Mouse (Mus musculus) embryonic facial prominence, embryonic 11.5 days (tissue): ENCODE data around the gene Atg5. TPM values are rescaled to one million over a fixed set of nuclear protein-coding genes. Genes with fewer than 3 reads are reported as not detected.

ENCODE experiments used
- ATAC-seq: fragments of 200-750 bp; cut with Nextera tagmentation; replicated peaks from 2 replicates; pipeline ENCODE4 v1.8.0; 2017; ENCODE audit warnings: low read depth; ENCODE audit not compliant: insufficient number of reproducible peaks, low FRiP score, low TSS enrichment
- DNase-seq: peaks from one replicate; pipeline ENCODE4 v3.0.0-alpha.2; 2015; ENCODE audit warnings: low spot score
- H3K27ac ChIP-seq: fragments of 300-500 bp; sonication (generic); replicated peaks from 2 replicates; pipeline ENCODE4 v1.5.1; 2014; ENCODE audit warnings: mild to moderate bottlenecking, low read depth, low read length, control low read depth
- H3K27me3 ChIP-seq: fragments of 300-500 bp; sonication (generic); 2 replicates; pipeline ENCODE4 v1.6.1; 2014; ENCODE audit warnings: mild to moderate bottlenecking, low read length, moderate library complexity, mixed read lengths; ENCODE audit not compliant: control insufficient read depth, insufficient read depth
- H3K36me3 ChIP-seq: fragments of 300-500 bp; sonication (generic); replicated peaks from 2 replicates; pipeline ENCODE4 v1.6.1; 2014; ENCODE audit warnings: low read depth, mild to moderate bottlenecking, low read length, moderate library complexity, mixed read lengths; ENCODE audit not compliant: control insufficient read depth, insufficient read depth
- H3K4me1 ChIP-seq: fragments of 300-500 bp; sonication (generic); 2 replicates; pipeline ENCODE4 v1.6.1; 2014; ENCODE audit warnings: low read length, mixed read lengths; ENCODE audit not compliant: control insufficient read depth, insufficient read depth
- H3K4me2 ChIP-seq: fragments of 300-500 bp; sonication (generic); 2 replicates; pipeline ENCODE4 v1.6.1; 2014; ENCODE audit warnings: low read depth, mild to moderate bottlenecking, control low read depth, low read length, moderate library complexity
- H3K4me3 ChIP-seq: fragments of 300-500 bp; sonication (generic); 2 replicates; pipeline ENCODE4 v1.5.1; 2014; ENCODE audit warnings: low read depth, low read length, control low read depth
- H3K9ac ChIP-seq: fragments of 300-500 bp; sonication (generic); replicated peaks from 2 replicates; pipeline ENCODE4 v1.6.1; 2014; ENCODE audit warnings: mild to moderate bottlenecking, control low read depth, low read length
- H3K9me3 ChIP-seq: fragments of 300-500 bp; sonication (generic); replicated peaks from 2 replicates; pipeline ENCODE4 v1.6.1; 2016; ENCODE audit warnings: mild to moderate bottlenecking, low read length, inconsistent platforms, mixed read lengths; ENCODE audit not compliant: control insufficient read depth
- WGBS: fragments of 180-500 bp; shearing (Covaris S2); extraction: QIAGEN DNeasy Blood & Tissue Kit; methylation state at CpG from one replicate; pipeline ENCODE4 v1.1.7; 2014; 5-methylcytosine and 5-hydroxymethylcytosine counted together
- polyA plus RNA-seq: library from polyadenylated mRNA; unstranded; fragments of >200 nt; fragmentation: Nextera tagmentation; extraction: Ambion mirVana; gene quantifications from 2 replicates; pipeline ENCODE4 v1.2.1, GENCODE M21; 2014

Atg5 gene
- polyA plus RNA-seq, 1 experiment from 2014 or later, result 65.4 TPM

GRCm38 (mm10) chr10:44372210-44372609 lies 104.1 kb downstream of the Atg5 start:
- no peak overlapping the region for H3K9ac ChIP-seq
- H3K4me1 ChIP-seq, result no peaks in the 10 kb centered on the region
- no peak overlapping the region for H3K27ac ChIP-seq
- no peak for ATAC-seq
- H3K9me3 ChIP-seq, result no peaks in the 10 kb centered on the region
- no peak for DNase-seq
- WGBS, result 73% methylated on average over 3 of the region's 3 CpGs
- no peak overlapping the region for H3K4me3 ChIP-seq
- H3K36me3 ChIP-seq, result no peaks in the 10 kb centered on the region
- H3K27me3 ChIP-seq, result no peaks in the 10 kb centered on the region
- H3K4me2 ChIP-seq, result no peak overlapping the region

GRCm38 (mm10) chr10:44374678-44375077 lies 106.5 kb downstream of the Atg5 start:
- Histone ChIP-seq H3K4me3 (no peak overlapping the region), H3K36me3 (no peaks in the 10 kb centered on the region), H3K27ac (no peak overlapping the region), H3K9ac (no peak overlapping the region), H3K27me3 (no peaks in the 10 kb centered on the region), H3K4me2 (no peak overlapping the region), H3K9me3 (no peaks in the 10 kb centered on the region), H3K4me1 (no peaks in the 10 kb centered on the region)
- 82% methylated on average over 2 of the region's 2 CpGs for WGBS
- ATAC-seq, result no peak
- DNase-seq, result no peak

DNA sequence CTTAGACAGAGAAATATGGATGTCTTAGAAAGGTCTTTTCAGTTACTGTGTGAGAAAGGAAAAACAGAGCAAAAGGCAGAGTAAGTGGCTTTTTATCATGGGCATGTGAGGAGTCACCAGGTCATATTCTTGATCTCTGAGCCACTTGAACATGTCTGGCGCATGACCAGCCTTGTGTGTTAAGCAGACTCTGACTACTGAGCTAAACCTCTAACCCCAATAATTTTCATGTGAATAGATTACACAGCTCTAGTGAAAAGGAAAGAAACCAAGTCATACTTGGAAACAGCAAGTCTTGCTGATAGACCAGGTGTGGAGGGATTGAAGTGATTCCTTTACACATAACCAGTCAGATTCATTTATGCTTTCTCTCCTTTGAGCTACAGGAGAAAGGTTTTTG lies 107.3 kb downstream of the Atg5 start:
- Histone ChIP-seq H3K27ac (no peak overlapping the region), H3K4me3 (no peak overlapping the region), H3K4me2 (no peak overlapping the region), H3K27me3 (no peaks in the 10 kb centered on the region), H3K36me3 (no peaks in the 10 kb centered on the region), H3K4me1 (no peaks in the 10 kb centered on the region), H3K9ac (no peak overlapping the region), H3K9me3 (no peaks in the 10 kb centered on the region)
- DNase-seq (no peak), ATAC-seq (no peak)
- WGBS, result 88% methylated on average over 1 of the region's 1 CpGs

GRCm38 (mm10) chr10:44377821-44378220 lies 109.7 kb downstream of the Atg5 start:
- Histone ChIP-seq H3K27ac (no peak overlapping the region), H3K9me3 (no peaks in the 10 kb centered on the region), H3K4me1 (no peaks in the 10 kb centered on the region), H3K27me3 (no peaks in the 10 kb centered on the region), H3K4me2 (no peak overlapping the region), H3K36me3 (no peaks in the 10 kb centered on the region), H3K9ac (no peak overlapping the region), H3K4me3 (no peak overlapping the region)
- DNase-seq (no peak), ATAC-seq (no peak)
- WGBS, result 72% methylated on average over 5 of the region's 5 CpGs

DNA sequence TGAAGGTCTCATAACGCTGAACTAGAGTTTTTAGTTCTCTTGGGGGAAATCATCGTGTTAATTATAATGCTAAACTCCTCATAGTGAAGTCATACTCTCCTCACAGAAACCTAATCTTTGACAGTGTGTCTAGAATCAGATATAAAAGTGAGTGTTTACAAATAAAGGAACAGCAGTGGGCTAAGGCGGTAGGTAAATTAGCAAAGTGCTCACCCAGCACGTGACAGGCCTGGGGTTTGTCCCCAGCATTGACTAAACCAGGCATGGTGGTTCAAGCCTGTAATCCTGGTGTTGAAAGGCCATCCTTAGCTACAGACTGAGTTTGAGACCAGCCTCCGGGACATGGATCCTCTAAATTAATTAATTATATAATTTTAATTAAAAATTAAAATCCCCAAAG lies 110.2 kb downstream of the Atg5 start:
- Histone ChIP-seq H3K9ac (no peak overlapping the region), H3K36me3 (no peaks in the 10 kb centered on the region), H3K4me3 (no peak overlapping the region), H3K27ac (no peak overlapping the region), H3K4me2 (no peak overlapping the region), H3K27me3 (no peaks in the 10 kb centered on the region), H3K9me3 (no peaks in the 10 kb centered on the region), H3K4me1 (no peaks in the 10 kb centered on the region)
- no peak for DNase-seq
- no peak for ATAC-seq
- 85% methylated on average over 5 of the region's 5 CpGs for WGBS

DNA sequence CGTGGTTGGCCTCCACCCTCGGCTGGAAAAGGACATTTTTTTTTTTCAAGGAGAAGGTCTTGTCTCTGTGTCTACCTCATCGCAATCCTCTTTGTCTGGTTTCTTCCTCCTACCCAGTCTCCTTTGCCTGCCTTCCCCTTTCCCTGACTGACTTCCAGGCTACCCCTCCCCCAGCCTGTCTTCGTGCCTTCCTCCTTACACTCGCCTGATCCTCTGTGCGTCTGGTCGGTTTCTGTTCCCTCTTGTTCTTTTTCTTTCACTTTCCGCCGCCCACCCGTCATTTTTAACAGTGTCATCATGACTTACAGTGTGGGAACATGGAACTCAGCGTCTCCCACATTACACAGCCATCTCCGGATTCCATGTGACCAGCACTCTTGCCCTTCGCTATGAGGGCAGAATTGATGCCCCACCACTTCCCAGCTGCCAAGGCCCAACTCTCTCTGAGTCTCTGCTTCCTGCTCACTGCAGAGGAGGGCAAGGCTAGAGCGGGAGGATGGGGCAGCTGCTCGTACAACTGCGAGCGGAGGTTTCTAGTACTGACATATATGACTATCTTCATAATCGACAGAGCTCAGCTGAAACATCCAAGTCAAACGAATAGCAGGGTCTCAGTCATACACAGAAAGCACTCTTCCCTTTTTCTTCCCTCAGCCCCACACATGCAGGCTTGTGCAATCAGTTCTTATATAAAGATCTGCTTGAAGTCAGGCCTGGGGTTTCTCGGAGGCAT lies 112.5 kb downstream of the Atg5 start:
- WGBS, result 43% methylated on average over 20 of the region's 20 CpGs
- ATAC-seq (no peak), DNase-seq (peak; percentile 21)
- H3K9me3 ChIP-seq, result no peaks in the 10 kb centered on the region
- no peak overlapping the region for H3K4me3 ChIP-seq
- no peaks in the 10 kb centered on the region for H3K36me3 ChIP-seq
- H3K4me2 ChIP-seq, result no peak overlapping the region
- no peaks in the 10 kb centered on the region for H3K4me1 ChIP-seq
- H3K27ac ChIP-seq, result no peak overlapping the region
- no peak overlapping the region for H3K9ac ChIP-seq
- no peaks in the 10 kb centered on the region for H3K27me3 ChIP-seq

GRCm38 (mm10) chr10:44381397-44381796 lies 113.2 kb downstream of the Atg5 start:
- no peak overlapping the region for H3K9ac ChIP-seq
- ATAC-seq, result no peak
- no peak overlapping the region for H3K27ac ChIP-seq
- peak; percentile 73 for DNase-seq
- no peaks in the 10 kb centered on the region for H3K36me3 ChIP-seq
- no peak overlapping the region for H3K4me2 ChIP-seq
- H3K4me3 ChIP-seq, result no peak overlapping the region
- 35% methylated on average over 3 of the region's 3 CpGs for WGBS
- H3K27me3 ChIP-seq, result no peaks in the 10 kb centered on the region
- no peaks in the 10 kb centered on the region for H3K9me3 ChIP-seq
- H3K4me1 ChIP-seq, result no peaks in the 10 kb centered on the region

- no peak for DNase-seq
- no peaks in the 10 kb centered on the region for H3K36me3 ChIP-seq
Measured at GRCm38 (mm10) chr10:44381948-44382347, 113.8 kb downstream of the Atg5 start.

More at GRCm38 (mm10) chr10:44381948-44382347, 113.8 kb downstream of the Atg5 start:
- no peak overlapping the region for H3K27ac ChIP-seq
- 89% methylated on average over 12 of the region's 12 CpGs for WGBS
- no peak overlapping the region for H3K9ac ChIP-seq
- H3K4me2 ChIP-seq, result no peak overlapping the region
- H3K9me3 ChIP-seq, result no peaks in the 10 kb centered on the region
- no peaks in the 10 kb centered on the region for H3K4me1 ChIP-seq
- H3K27me3 ChIP-seq, result no peaks in the 10 kb centered on the region
- H3K4me3 ChIP-seq, result no peak overlapping the region
- no peak for ATAC-seq
